Mouse (Mus musculus) G1E (cell line): ENCODE results near the gene 4930415O20Rik. TPM values are rescaled to one million over a fixed set of nuclear protein-coding genes. Genes with fewer than 3 reads are reported as not detected.

Source experiments
- ATAC-seq: 2 replicates; pipeline ENCODE4 v1.8.0; 2016; ENCODE audit warnings: mild to moderate bottlenecking; ENCODE audit not compliant: insufficient number of reproducible peaks, poor library complexity, low FRiP score, severe bottlenecking; ENCODE audit errors: extremely low read depth
- DNase-seq: peaks from one replicate; pipeline ENCODE4 v3.0.0; 2012; ENCODE audit warnings: low spot score
- H3K27me3 ChIP-seq: 2 replicates; pipeline ENCODE4 v1.6.1; 2012; ENCODE audit warnings: mild to moderate bottlenecking, low read length, inconsistent platforms; ENCODE audit not compliant: insufficient read depth
- H3K36me3 ChIP-seq: replicated peaks from 2 replicates; pipeline ENCODE3; 2012; ENCODE audit warnings: mild to moderate bottlenecking, inconsistent platforms
- H3K4me1 ChIP-seq: 2 replicates; pipeline ENCODE4 v1.6.1; 2012; ENCODE audit warnings: low read depth, low read length, inconsistent platforms, mixed read lengths; ENCODE audit not compliant: insufficient read depth
- H3K4me3 ChIP-seq: 2 replicates; pipeline ENCODE4 v1.5.1; 2012; ENCODE audit warnings: low read depth, mild to moderate bottlenecking, inconsistent platforms, low read length, moderate library complexity, mixed read lengths
- H3K9me3 ChIP-seq: replicated peaks from 2 replicates; pipeline ENCODE4 v1.6.1; 2012; ENCODE audit warnings: inconsistent platforms
- CTCF ChIP-seq: IDR thresholded peaks from 2 replicates; pipeline ENCODE4 v1.5.1; 2012; ENCODE audit warnings: low read depth, low read length, inconsistent platforms, mixed read lengths
- GATA1 ChIP-seq: IDR thresholded peaks from 2 replicates; pipeline ENCODE4 v1.6.1; 2012; ENCODE audit warnings: borderline replicate concordance, low read length, inconsistent platforms, mixed read lengths
- GATA2 ChIP-seq: IDR thresholded peaks from 2 replicates; pipeline ENCODE4 v1.6.1; 2012; ENCODE audit warnings: low read depth, low read length, inconsistent platforms, borderline replicate concordance
- POLR2AphosphoS5 ChIP-seq: IDR thresholded peaks from 2 replicates; pipeline ENCODE4 v1.6.1; 2012; ENCODE audit warnings: low read depth, low read length, inconsistent platforms; ENCODE audit not compliant: insufficient replicate concordance
- TAL1 ChIP-seq: conservative IDR thresholded peaks from 2 replicates; pipeline ENCODE4 v1.6.1; 2012; ENCODE audit warnings: low read depth, low read length, inconsistent platforms, mixed read lengths
- polyA plus RNA-seq: library from polyadenylated mRNA; stranded (reverse); fragments of >175 nt; gene quantifications from 2 replicates; pipeline ENCODE4 v1.2.3, GENCODE M21; 2012
- total RNA-seq, 2 experiments: library from RNA; stranded (forward) in 1 of 2; stranded (reverse) in 1 of 2; fragments of 200-1000 nt in 1 of 2; fragments of >200 nt in 1 of 2; fragmentation: Nextera tagmentation in 1 of 2; gene quantifications; 2 replicates each; pipeline ENCODE4 v1.2.3; 2014 to 2017

4930415O20Rik gene
- total and polyA plus RNA-seq, 3 experiments, result not detected

DNA sequence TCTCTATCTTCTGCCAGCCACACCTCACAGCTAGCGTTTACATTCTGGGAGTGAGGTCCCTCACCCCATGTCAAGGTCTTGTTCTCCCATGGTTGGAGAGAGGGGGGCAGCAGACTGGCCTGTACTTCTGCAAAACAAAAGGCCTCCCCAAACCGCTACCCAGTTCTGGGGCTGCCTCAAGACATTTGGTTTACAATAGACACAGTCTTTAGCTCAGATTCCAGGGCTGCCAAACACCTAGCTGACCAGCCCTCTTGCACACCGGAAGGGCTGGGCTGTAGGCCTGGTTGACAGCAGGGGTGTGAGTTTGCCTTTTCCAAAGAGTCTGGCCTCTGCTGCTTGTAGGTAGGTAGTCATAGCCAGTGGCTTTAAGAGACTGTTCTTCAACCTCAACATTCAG is 66.4 kb downstream of the 4930415O20Rik start:
- H3K4me1 ChIP-seq, result peaks cover 50% of the 10 kb centered on the region
- DNase-seq, result no peak
- H3K27me3 ChIP-seq, result peaks cover 93% of the 10 kb centered on the region
- no peaks in the 10 kb centered on the region for H3K9me3 ChIP-seq
- no peak for TF ChIP-seq POLR2AphosphoS5
- no peak for TF ChIP-seq TAL1
- no peak for TF ChIP-seq GATA1
- TF ChIP-seq CTCF, result no peak
- TF ChIP-seq GATA2, result no peak
- no peak for ATAC-seq
- H3K36me3 ChIP-seq, result peaks cover under 1% of the 10 kb centered on the region
- no peak overlapping the region for H3K4me3 ChIP-seq

Other genes starting within 250 kb of the 4930415O20Rik start
- gene Olfr284, start 230.0 kb upstream of the 4930415O20Rik start, total RNA-seq (2014; fragmentation: Nextera tagmentation), result not detected in 2 replicates
- not detected in 2 replicates for gene Olfr284, start 230.0 kb upstream of the 4930415O20Rik start, total RNA-seq (2017)
- gene Olfr284, start 230.0 kb upstream of the 4930415O20Rik start, polyA plus RNA-seq, result not detected in 2 replicates
- gene Olfr283, start 190.1 kb upstream of the 4930415O20Rik start, total RNA-seq (2014; fragmentation: Nextera tagmentation), result not detected in 2 replicates
- not detected in 2 replicates for gene Olfr283, start 190.1 kb upstream of the 4930415O20Rik start, total RNA-seq (2017)
- not detected in 2 replicates for gene Olfr283, start 190.1 kb upstream of the 4930415O20Rik start, polyA plus RNA-seq
- gene Olfr282, start 139.8 kb upstream of the 4930415O20Rik start, total RNA-seq (2014; fragmentation: Nextera tagmentation), result not detected in 2 replicates
- gene Olfr282, start 139.8 kb upstream of the 4930415O20Rik start, total RNA-seq (2017), result 0.12 TPM in 1 of 2 replicates, not detected in the other
- not detected in 2 replicates for gene Olfr282, start 139.8 kb upstream of the 4930415O20Rik start, polyA plus RNA-seq
- gene Olfr281, start 118.4 kb upstream of the 4930415O20Rik start, total RNA-seq (2014; fragmentation: Nextera tagmentation), result not detected in 2 replicates
- gene Olfr281, start 118.4 kb upstream of the 4930415O20Rik start, total RNA-seq (2017), result 0.11 and 0.17 TPM in 2 replicates
- gene Olfr281, start 118.4 kb upstream of the 4930415O20Rik start, polyA plus RNA-seq, result not detected in 2 replicates
- gene OR5BS1P, start 101.1 kb upstream of the 4930415O20Rik start, total RNA-seq (2014; fragmentation: Nextera tagmentation), result not detected in 2 replicates
- 0.06 and 0.11 TPM in 2 replicates for gene OR5BS1P, start 101.1 kb upstream of the 4930415O20Rik start, total RNA-seq (2017)
- gene OR5BS1P, start 101.1 kb upstream of the 4930415O20Rik start, polyA plus RNA-seq, result not detected in 2 replicates
- gene Lalba, start 88.3 kb upstream of the 4930415O20Rik start, total RNA-seq (2014; fragmentation: Nextera tagmentation), result not detected in 2 replicates
- gene Lalba, start 88.3 kb upstream of the 4930415O20Rik start, total RNA-seq (2017), result not detected in 2 replicates
- not detected in 2 replicates for gene Lalba, start 88.3 kb upstream of the 4930415O20Rik start, polyA plus RNA-seq
- gene Olfr279, start 78.6 kb upstream of the 4930415O20Rik start, total RNA-seq (2014; fragmentation: Nextera tagmentation), result not detected in 2 replicates
- gene Olfr279, start 78.6 kb upstream of the 4930415O20Rik start, total RNA-seq (2017), result 0.11 and 0.17 TPM in 2 replicates
- gene Olfr279, start 78.6 kb upstream of the 4930415O20Rik start, polyA plus RNA-seq, result not detected in 2 replicates
- 26.9 and 39.8 TPM in 2 replicates for gene Kansl2, start 36.7 kb upstream of the 4930415O20Rik start, total RNA-seq (2014; fragmentation: Nextera tagmentation)
- gene Kansl2, start 36.7 kb upstream of the 4930415O20Rik start, total RNA-seq (2017), result 49.1 and 50.4 TPM in 2 replicates
- 44.3 and 52.5 TPM in 2 replicates for gene Kansl2, start 36.7 kb upstream of the 4930415O20Rik start, polyA plus RNA-seq
- 76.1 and 84.6 TPM in 2 replicates for gene Ccnt1, start 81 bp upstream of the 4930415O20Rik start, total RNA-seq (2014; fragmentation: Nextera tagmentation)
- 74.6 and 78.2 TPM in 2 replicates for gene Ccnt1, start 81 bp upstream of the 4930415O20Rik start, total RNA-seq (2017)
- gene Ccnt1, start 81 bp upstream of the 4930415O20Rik start, polyA plus RNA-seq, result 5.7 and 6.4 TPM in 2 replicates
- 5.0 TPM in 1 of 2 replicates, not detected in the other for gene Adcy6, start 39.1 kb downstream of the 4930415O20Rik start, total RNA-seq (2014; fragmentation: Nextera tagmentation)
- gene Adcy6, start 39.1 kb downstream of the 4930415O20Rik start, total RNA-seq (2017), result 0.22 TPM in 1 of 2 replicates, not detected in the other
- not detected in 2 replicates for gene Adcy6, start 39.1 kb downstream of the 4930415O20Rik start, polyA plus RNA-seq
- 0.29 TPM in 1 of 2 replicates, not detected in the other for gene Cacnb3, start 59.8 kb downstream of the 4930415O20Rik start, total RNA-seq (2014; fragmentation: Nextera tagmentation)
- 0.12 and 0.22 TPM in 2 replicates for gene Cacnb3, start 59.8 kb downstream of the 4930415O20Rik start, total RNA-seq (2017)
- 0.14 and 0.22 TPM in 2 replicates for gene Cacnb3, start 59.8 kb downstream of the 4930415O20Rik start, polyA plus RNA-seq
- gene Ddx23, start 91.9 kb downstream of the 4930415O20Rik start, total RNA-seq (2014; fragmentation: Nextera tagmentation), result 61.4 and 66.6 TPM in 2 replicates
- 101 and 154 TPM in 2 replicates for gene Ddx23, start 91.9 kb downstream of the 4930415O20Rik start, total RNA-seq (2017)
- 100 and 112 TPM in 2 replicates for gene Ddx23, start 91.9 kb downstream of the 4930415O20Rik start, polyA plus RNA-seq
- 3.2 and 3.3 TPM in 2 replicates for gene Rnd1, start 106.5 kb downstream of the 4930415O20Rik start, total RNA-seq (2014; fragmentation: Nextera tagmentation)
- gene Rnd1, start 106.5 kb downstream of the 4930415O20Rik start, total RNA-seq (2017), result 1.2 and 1.5 TPM in 2 replicates
- gene Rnd1, start 106.5 kb downstream of the 4930415O20Rik start, polyA plus RNA-seq, result 1.0 and 1.1 TPM in 2 replicates
- 1.0 TPM in 1 of 2 replicates, not detected in the other for gene Ccdc65, start 137.2 kb downstream of the 4930415O20Rik start, total RNA-seq (2014; fragmentation: Nextera tagmentation)
- 0.06 and 0.60 TPM in 2 replicates for gene Ccdc65, start 137.2 kb downstream of the 4930415O20Rik start, total RNA-seq (2017)
- gene Ccdc65, start 137.2 kb downstream of the 4930415O20Rik start, polyA plus RNA-seq, result not detected in 2 replicates
- 11.5 and 14.1 TPM in 2 replicates for gene Fkbp11, start 157.2 kb downstream of the 4930415O20Rik start, total RNA-seq (2014; fragmentation: Nextera tagmentation)
- 6.2 and 6.7 TPM in 2 replicates for gene Fkbp11, start 157.2 kb downstream of the 4930415O20Rik start, total RNA-seq (2017)
- gene Fkbp11, start 157.2 kb downstream of the 4930415O20Rik start, polyA plus RNA-seq, result 20.2 and 23.8 TPM in 2 replicates
- gene Arf3, start 192.2 kb downstream of the 4930415O20Rik start, total RNA-seq (2014; fragmentation: Nextera tagmentation), result 60.9 and 65.0 TPM in 2 replicates
- 37.9 and 41.6 TPM in 2 replicates for gene Arf3, start 192.2 kb downstream of the 4930415O20Rik start, total RNA-seq (2017)
- 55.4 and 58.2 TPM in 2 replicates for gene Arf3, start 192.2 kb downstream of the 4930415O20Rik start, polyA plus RNA-seq
- gene Wnt10b, start 207.1 kb downstream of the 4930415O20Rik start, total RNA-seq (2014; fragmentation: Nextera tagmentation), result not detected in 2 replicates
- gene Wnt10b, start 207.1 kb downstream of the 4930415O20Rik start, total RNA-seq (2017), result 0.27 TPM in 1 of 2 replicates, not detected in the other
- 0.05 and 0.09 TPM in 2 replicates for gene Wnt10b, start 207.1 kb downstream of the 4930415O20Rik start, polyA plus RNA-seq
- gene Wnt1, start 218.9 kb downstream of the 4930415O20Rik start, total RNA-seq (2014; fragmentation: Nextera tagmentation), result not detected in 2 replicates
- not detected in 2 replicates for gene Wnt1, start 218.9 kb downstream of the 4930415O20Rik start, total RNA-seq (2017)
- not detected in 2 replicates for gene Wnt1, start 218.9 kb downstream of the 4930415O20Rik start, polyA plus RNA-seq
- not detected in 2 replicates for gene Ddn, start 238.5 kb downstream of the 4930415O20Rik start, total RNA-seq (2014; fragmentation: Nextera tagmentation)
- gene Ddn, start 238.5 kb downstream of the 4930415O20Rik start, total RNA-seq (2017), result 0.17 and 0.22 TPM in 2 replicates
- gene Ddn, start 238.5 kb downstream of the 4930415O20Rik start, polyA plus RNA-seq, result 0.07 and 0.08 TPM in 2 replicates